Mouse (Mus musculus): Measurements from ENCODE around the gene Uevld.
A peak's percentile ranks its signal among the peaks of the same experiment; 100 is the strongest.
"Not testable (repeated sequence)": the region's sequence is repeated elsewhere in the genome, so short reads cannot be mapped to it uniquely, and the experiment has no call there.

Gene Uevld

DNA sequence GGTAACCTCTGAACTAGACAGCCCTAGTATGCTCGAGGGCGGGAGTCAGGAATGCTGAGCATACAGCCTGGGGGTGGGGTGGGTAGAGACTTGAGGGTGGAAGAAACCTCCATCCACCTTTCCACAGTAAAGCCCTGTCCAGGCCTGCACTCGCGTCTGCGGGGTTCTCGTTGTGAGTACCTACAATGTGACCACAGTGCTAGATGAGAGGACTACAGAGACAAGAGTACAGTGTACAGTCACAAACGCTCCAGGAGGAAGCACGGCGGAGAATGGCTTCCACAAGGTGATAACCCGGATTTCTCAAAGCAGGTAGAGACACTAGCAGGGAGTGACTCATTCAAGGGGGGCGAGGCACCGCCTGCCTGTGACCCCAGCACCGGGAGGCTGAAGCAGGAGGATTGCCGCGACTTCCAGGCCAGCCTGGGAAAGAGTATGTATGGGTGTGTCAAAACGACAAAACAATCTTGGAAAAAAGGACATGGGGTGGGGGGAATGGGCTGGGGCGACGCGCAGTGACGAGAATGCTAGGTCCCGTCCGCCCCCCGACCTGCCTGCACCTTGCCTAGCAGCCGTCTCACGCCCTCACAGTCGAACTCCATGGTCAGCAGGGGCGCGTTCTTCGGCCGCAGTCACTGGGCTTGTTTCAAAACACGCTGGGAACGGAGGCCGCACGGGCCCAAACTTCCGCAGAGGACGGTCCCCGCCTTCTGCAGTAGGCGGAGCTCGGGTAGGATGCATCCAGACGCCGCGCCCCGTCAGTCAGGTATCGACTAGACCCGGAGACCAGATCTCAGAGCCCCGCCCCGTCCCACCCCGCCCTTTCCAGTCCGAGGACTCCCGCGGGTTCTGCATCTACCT lies at the start of gene Uevld:
TSS of gene Uevld (minus strand) at position 697 of the 861 bp plus-strand sequence.
- peak; percentile 81 for DNase-seq (ENCODE audit: low spot score)

DNA sequence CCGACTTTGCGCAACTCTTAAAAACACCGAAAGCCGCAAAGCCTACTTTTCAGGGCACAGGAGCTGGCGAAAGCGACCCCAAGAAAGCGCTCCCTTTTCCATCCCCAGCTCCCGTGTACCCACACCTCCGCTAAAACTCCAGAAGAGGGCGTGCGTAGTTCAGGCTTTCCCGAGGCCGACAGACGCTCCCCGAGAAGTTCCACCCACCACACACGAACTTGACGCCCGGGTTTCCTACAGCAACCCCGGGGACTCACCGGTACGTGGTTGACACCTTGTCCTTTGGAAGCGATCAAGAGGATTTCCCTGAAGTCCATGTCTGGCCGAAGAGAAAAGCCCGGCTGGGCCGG lies 49.5 kb upstream of the Uevld start:
- no peak for DNase-seq (ENCODE audit: low spot score)

DNA sequence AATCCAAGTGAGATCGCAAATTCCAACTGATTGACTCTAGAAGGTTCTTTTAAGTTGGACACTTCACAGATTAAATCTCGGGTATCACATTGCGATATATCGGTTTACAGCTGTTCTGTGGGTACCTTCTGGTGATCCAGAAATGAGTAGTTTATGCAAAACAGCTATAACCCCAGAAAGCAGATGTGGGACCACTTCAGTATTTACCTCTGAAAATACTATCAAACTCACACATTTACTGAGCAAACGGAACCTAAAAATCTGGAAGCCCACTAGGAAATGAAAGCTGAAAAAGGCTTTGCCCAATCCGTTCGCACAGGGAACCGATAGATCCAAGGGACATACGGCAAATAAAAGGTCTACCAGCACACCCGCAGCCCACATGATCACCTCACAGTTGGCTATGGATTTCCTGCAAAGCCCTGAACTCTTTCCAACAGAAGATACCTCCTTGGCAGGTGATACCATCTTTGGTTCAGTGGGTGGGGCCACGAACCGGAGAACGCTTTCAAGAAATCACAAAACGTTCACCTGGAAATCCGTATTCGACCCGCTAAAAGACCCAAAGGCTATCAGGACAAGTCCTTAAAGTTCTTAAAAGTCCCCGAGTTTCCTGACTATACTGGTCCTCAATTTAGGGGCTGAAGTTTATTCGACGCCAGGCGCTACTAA lies 48.9 kb upstream of the Uevld start:
- no peak for DNase-seq (ENCODE audit: low spot score)

DNA sequence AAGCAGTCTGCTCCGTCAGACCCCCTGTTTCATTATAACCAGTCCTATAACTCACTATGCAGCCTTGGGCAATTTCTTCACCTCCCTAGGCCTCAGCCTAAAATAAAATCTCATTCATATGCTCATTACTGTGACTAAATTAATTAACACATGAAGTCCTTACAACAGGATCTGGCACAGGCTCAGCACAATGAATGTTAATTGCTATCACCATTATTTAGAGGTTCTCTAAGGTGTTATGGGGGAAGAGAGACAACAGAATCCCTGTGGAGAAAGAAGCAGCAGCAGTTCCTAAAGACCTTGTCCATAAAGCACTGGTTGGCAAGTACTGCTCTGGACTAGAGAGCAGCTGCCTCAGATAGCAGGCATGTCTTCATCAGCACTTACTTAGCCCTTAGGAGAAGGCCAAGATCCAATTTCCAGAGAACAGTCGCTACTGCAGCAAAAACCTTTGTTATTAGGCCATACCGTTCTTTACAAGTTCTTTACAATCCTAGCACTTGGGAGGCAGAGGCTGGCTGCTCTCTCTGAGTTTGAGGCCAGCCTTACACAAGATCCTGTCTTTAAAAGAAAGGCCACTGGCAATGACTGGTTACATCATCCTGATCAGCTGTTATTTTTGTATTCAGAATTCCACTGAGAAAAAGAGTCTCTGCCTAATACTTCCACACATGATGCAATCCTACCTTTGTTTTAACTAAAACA lies 45.2 kb upstream of the Uevld start:
- no peak for DNase-seq (ENCODE audit: low spot score)

DNA sequence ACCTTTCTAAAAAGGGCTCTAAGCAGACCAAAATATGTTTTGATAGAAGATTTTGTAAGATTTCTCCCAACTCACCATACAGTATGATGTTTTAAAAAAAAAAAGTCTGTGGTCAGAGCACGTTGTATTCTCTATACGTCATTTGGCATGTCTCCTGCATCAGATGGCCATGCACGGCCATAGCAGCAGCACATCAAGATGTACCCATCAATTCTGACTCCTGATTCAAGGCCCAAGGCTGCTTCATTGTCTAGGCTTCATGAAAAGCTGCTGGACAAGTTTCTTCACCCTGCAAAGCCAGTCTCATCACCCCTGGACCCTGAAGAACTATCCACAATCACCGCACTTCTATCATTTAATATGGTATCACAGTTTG lies 43.6 kb upstream of the Uevld start:
- no peak for DNase-seq (ENCODE audit: low spot score)

DNA sequence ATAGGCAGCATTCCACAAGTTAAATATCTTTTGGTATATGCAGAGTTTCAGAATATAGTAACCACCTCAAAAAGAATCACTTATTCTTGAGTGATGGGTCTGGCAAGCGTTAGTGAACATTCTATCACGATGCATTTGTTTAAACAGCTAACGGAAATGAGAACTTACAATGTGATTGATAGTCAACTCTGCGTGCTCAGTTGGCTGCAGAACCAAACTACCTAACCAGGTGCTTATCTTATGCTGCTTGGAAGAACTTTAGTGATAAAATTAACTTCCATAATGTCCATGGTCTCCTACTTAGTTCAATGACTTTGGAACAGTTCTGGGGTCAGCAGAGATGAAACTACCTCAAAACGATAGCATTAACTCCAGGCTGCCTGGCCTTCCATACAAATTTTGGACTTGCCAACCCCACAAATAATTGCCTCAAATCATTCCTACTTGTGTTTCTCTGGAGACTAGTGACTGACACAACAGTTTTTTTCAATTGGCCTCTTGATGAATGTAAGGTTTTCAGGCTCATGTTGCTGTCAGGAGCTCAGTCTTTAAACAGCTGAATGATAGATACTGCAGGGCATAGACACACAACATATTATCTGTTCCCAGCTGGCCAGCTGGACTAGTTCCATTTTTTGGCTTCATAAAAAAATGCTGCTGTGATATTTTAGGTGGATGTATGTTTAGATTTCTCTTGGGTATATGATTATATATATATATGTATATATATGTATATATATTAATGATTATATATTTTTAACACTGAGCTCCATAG lies 43.0 kb upstream of the Uevld start:
- DNase-seq (ENCODE audit: low spot score) = no peak

DNA sequence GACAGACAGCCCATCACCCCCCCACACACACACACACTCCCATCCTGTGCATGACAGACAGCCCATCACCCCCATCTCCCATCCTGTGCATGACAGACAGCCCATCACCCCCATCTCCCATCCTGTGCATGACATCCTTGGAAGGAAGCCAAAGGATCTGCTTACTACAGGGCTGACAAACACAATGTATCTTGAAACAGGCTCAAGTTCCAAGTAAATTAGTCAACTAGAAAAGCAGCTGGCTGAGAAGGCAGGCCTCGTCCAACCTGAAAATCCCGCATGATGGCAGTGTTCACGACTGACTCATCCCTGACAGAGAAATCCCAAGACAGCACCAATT lies 42.3 kb upstream of the Uevld start:
- no peak for DNase-seq (ENCODE audit: low spot score)

DNA sequence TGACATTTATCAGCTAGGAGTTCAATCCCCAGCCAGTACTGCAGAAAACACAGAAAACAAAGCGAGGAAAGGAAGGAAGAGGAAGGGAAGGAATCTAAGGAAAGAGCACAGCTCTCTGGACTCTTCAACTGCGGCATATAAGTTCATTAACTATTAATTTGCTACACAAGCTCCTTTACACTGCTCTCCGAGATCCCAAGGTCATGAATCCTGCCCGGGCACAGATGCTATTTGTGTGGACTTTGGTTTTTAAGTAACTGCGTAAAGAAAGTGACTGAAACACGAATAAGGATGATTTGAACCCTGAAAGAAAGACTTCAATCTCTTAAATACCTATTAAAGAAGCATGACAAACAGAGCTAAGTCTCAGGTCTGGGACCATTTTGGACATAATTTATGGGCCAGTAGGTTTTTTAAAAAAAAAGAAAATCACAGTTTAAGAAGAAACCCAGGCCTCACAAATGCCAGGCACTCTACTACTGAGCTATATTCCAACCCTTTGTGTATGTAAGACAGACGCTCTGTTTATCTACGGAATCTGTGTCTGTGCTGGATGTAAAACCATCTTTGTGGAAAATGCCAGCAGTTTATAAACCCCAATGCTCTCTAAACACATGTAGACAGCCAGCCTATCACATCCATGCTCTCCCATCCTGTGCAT lies 41.8 kb upstream of the Uevld start:
- no peak for DNase-seq (ENCODE audit: low spot score)

DNA sequence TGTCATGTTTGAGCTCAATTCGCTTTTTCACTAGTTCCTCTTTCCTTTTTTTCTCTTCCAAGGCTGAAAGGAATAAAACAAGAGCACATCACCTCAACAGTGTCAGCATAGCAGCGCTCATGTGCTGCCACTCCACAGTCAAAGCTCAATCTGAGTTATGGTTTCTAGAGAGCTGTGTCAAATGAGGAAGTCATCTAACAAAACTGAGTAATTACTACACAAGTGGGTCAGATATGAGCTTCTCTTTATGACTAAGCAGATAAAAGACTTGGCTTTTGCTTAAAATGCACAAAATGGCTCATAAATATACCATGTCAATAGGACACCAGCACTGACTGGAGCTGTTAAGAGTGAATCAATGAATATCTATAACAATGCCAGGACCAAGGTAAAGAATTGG lies 40.6 kb upstream of the Uevld start:
- DNase-seq (ENCODE audit: low spot score) = no peak

DNA sequence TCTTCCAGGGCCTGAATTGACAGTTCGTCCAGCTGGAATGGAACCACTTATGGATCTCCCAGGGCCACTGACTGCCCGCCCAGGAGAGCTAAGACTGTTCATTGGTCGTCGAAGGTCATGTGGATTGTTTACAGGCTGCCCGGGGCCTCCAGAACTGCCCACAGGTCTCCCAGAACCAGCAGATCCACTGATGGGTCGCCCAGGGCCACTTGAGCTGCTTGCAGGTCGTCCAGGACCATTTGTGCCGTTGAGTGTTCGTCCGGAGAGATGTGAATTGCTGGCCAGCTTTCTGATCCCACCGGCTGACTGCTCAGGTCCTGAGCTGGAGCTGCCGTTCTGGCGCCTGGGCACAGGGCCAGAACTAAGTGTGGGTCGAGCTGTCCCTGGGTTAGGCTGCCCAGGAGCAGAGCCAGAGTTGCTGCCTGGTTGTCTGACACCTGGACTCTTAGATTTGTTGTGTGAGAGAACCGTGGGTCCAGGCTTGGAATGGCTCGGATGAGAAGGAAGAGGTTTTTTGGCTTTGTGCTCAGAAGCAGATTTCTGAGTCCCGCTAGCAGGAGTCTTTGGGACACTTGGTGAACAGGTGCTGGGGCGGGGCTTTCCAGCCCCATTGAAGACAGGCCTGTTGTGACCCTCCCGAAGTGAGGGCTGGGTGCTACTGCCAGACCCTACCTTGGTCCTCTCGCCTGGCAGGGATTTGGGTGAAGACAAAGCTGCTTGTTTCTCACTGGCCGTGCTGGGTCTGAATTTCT lies 39.5 kb upstream of the Uevld start:
- DNase-seq (ENCODE audit: low spot score) = no peak

DNA sequence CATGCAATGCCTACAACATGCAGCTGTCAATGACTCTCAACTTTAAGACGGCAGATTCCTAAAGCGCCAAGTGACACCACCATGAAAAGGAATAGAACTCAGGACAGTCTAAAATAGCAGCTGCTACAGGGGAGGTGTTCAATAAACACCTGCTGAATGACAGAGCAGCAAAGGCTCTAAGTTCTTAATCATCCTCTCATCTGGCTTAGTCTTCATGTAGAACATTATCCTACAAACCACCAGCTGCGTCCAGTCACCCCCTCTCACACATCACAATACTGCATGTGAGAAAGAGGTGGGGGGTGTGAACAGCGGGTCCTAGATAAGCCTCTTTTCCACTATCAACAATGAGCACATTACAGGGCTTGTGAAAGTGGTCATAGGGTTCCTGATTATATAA lies 38.7 kb upstream of the Uevld start:
- DNase-seq (ENCODE audit: low spot score) = no peak

DNA sequence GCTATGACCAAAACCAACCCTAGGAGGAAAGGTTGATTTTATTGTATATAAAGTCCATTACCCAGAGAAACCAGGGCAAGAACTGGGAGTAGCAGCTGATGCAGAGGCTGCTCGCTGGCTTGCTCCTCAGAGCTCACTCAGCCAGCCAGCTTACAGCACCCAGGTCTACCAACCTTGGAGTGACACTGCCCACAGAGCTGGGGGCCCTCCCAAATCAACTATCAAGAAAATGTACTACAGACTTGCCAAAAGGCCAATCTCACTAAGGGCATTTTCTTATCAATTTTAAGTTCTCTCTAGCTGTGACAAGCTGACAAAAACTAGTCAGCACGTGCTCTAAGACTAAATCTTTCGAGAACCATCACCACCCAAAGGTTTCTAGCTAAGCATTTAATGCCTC lies 37.2 kb upstream of the Uevld start:
- no peak for DNase-seq (ENCODE audit: low spot score)

DNA sequence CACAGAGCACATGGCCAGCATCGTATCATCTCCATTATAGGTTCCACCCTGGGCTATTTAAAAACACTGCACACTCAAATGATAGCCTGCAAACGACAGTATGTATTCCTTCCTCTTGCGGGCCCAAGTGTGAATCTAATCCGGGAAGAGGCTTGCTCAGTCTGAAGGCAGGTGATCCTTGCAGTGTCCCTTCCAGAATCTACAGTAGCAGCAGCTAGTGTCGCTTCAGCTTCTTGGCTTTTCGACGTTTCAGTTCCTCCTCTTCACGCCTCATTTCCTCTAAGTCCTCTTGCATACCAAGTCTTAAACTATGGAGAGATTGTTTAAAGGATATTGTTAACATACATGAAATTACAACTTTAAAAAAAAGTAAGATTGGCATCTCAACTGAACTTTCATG lies 34.8 kb upstream of the Uevld start:
- no peak for DNase-seq (ENCODE audit: low spot score)

DNA sequence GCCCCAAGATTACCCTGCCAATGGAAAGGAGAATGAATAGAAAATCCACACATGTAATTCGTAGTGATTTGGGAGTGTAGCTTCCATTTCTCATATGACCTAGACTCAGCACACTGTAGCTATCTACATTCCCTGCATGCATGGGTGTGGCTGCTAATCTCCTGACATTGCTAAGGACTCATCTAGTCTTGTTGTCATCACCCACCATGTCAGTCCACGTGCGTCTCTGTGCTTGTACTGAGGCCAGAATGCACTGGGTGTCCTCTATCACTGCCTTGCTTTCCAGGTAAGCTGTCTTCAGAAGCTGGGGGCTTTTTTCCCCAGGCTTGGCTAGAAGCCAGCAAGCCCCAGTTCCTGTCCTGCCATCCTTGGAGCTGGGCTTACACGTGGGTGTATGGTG lies 31.1 kb upstream of the Uevld start:
- not testable (repeated sequence) for DNase-seq (ENCODE audit: low spot score)

DNA sequence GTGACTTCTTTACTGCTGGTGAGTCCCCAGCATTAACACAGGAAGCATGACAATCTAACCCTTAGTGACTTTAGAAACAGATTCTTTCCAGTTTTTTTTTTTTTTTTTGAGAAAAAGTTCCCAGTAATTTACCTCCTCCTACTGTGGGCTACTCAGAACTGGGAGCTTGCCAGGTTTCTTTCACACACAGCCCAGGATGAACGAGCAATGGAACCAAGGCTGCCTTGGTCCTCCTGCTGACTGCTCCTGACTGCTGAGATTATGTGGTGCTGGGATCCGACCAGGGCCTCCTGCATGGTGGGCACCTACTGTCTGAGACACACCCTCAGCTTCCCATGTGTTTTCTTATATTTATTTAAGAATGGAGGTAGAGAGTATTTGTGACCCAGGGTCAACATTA lies 28.7 kb upstream of the Uevld start:
- no peak for DNase-seq (ENCODE audit: low spot score)

DNA sequence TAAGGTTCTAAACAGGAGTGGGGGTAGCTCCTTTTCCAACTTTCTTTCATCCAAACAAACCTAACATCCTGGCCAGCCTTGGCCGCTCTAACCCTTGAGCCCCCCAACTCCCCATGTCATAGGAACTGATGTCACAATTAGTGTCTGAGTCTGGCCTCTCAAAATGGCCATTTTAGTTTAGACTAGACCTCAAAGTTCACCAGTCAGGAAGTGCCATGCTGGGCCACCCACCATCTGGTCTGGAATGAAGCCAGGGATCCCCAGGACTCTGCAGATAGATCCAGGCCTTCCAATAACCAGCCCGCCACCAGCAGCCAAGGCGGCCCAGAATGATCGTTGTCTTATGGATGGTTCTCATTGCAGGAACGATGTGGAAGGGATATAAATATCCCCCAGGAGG lies 28.3 kb upstream of the Uevld start:
- no peak for DNase-seq (ENCODE audit: low spot score)

DNA sequence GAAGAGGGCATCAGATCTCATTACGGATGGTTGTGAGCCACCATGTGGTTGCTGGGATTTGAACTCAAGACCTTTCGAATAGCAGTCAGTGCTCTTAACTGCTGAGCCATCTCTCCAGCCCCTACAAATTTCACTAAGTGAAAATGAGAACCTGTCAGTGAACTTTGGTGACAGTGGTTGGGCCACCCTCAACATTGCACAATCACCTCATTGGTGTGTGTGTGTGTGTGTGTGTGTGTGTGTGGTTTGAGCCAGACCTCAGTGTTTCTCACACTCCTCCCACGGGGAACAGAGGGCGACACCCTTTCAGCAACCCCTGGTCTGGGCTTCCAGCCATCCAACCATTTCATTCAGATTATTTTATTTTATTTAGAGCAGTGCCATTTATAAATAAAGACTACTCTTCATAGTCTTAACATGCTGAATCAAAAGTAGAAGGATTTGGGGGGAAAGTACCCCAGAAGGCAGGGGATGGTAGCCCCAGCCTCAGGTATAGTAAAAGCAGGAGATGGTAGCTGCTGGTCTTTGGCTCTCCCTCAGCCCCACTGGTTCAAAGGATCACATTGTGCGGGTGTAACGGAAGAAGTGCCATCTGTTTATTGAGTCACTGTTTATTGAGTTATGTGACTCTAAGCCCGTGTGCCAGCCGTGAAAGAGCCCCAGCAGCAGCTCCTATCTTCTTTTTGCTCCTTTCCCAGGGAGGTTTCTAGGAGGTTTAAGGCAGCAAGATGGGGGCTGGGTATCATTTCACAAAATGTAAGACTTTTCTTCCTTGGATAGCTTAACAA lies 27.6 kb upstream of the Uevld start:
- no peak for DNase-seq (ENCODE audit: low spot score)

DNA sequence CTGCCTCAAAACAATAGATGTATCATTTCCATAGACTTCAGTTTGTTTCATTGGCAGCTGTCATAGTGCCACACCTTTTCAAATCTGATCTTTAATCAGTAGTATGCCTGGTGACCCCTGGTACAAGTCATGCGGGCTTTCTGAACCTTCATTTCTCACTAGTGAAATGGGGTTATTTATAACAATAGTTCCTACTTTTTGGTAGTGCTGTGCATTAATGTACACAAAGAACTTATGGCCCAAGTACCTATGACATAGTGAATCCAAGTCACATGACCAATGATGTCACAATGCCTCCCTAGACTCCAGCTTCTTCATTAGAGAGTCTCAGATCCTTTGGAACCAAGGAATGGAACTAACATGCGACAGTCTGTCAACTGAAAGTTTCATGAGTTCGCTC lies 25.0 kb upstream of the Uevld start, which contains the start of gene Gm9999:
TSS of gene Gm9999 (plus strand) at position 301 of the 400 bp plus-strand sequence.
- no peak for DNase-seq (ENCODE audit: low spot score)

DNA sequence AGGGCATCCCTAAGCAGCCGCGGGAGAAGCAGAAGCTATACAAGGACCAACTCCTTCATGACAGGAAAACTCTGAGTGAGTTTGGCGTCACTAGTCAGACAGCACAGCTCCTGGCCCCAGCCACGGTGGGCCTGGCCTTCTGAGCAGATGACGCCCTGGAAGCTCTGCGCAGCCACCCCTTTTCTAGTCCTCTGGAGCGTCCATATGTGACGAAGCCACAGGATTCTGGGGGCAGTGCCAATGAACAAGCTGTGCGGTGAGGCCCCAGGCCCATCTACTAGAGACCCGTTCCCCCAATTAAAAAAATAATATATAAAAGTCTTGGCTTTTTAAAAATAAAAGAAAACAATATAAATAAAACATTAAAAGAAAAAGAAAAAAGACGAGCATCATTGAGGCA lies 17.1 kb upstream of the Uevld start:
- no peak for DNase-seq (ENCODE audit: low spot score)

DNA sequence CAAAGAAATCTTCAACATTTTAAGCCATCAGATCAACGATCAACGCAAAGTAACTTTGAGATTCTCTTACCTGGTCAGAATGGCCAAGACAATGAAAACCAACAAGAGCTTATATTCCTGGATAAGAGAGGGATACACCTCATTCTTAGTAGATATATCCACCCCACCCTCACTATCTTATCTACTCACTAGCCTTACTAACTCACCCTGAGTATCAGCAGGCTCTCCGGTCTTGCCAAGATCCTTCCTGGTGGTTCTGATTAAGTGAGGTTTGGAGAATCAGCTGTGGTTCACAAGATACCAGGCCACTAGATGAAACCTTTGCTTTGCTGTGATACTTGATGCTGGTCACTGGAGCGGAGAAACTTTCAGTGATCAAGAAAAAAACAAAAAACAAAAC lies 16.3 kb upstream of the Uevld start:
- DNase-seq (ENCODE audit: low spot score) = no peak

Measured in urinary bladder, postnatal 10 days (tissue).